16 mouse cellular contexts compared by ENCODE assay signal in genomic region chr4:136916359-136917164, GRCm38 (mm10). TPM values are rescaled to one million over a fixed set of nuclear protein-coding genes. Genes with fewer than 3 reads are reported as not detected.
DNase-seq lines count a peak whose midpoint lies in the region; ATAC-seq lines count a peak whose summit lies in the region.
"Had no signal": no experiment of that assay in that cellular context is flagged by ENCODE, and none has a peak within 500 bp of the region (broad histone marks: within the 10 kb centered on the region; RNA-seq: fewer than 3 reads in every experiment).

No protein-coding gene starts in this region.

- intact Hi-C loops in left cerebral cortex, postnatal 25 days (cut with DNase I): no loop called here

- no peak overlapping the region for H3K9ac ChIP-seq in hindbrain, embryonic 11.5 days (ENCODE audit: low read depth, low read length)
- H3K9ac ChIP-seq in hindbrain, embryonic 16.5 days (ENCODE audit: low read depth, low read length): no peak overlapping the region
- H3K9ac ChIP-seq: limb, embryonic 12.5 days had no signal

- H3K4me3 ChIP-seq in hindbrain, embryonic 11.5 days (ENCODE audit: low read depth, low read length): no peak overlapping the region
- H3K4me3 ChIP-seq in hindbrain, embryonic 10.5 days: no peak overlapping the region
- H3K4me3 ChIP-seq in hindbrain, embryonic 16.5 days (ENCODE audit: low read length): no peak overlapping the region
- H3K4me3 ChIP-seq: gastrocnemius, adult 2 months; limb, embryonic 12.5 days had no signal

- peaks cover 4% of the 10 kb centered on the region for H3K4me1 ChIP-seq in hindbrain, embryonic 11.5 days (replicated peaks; ENCODE audit: control insufficient read depth, insufficient read depth, low read length)
- peaks cover 39% of the 10 kb centered on the region for H3K4me1 ChIP-seq in hindbrain, embryonic 10.5 days (replicated peaks)
- H3K4me1 ChIP-seq in hindbrain, embryonic 16.5 days (ENCODE audit: control insufficient read depth, insufficient read depth, low read depth, low read length): peaks cover 16% of the 10 kb centered on the region

- H3K4me2 ChIP-seq in hindbrain, embryonic 11.5 days (replicated peaks; ENCODE audit: low read depth, low read length): no peak overlapping the region; the same call in 1 of the 2 replicates
- H3K4me2 ChIP-seq in hindbrain, embryonic 16.5 days (ENCODE audit: low read length): no peak overlapping the region
- H3K4me2 ChIP-seq: heart, embryonic 11.5 days; limb, embryonic 12.5 days had no signal

- ATAC-seq in hindbrain, embryonic 11.5 days (ENCODE audit: low FRiP score): no peak
- peak; percentile 44 for ATAC-seq in hindbrain, embryonic 16.5 days
- ATAC-seq in monocyte, adult 5-6 weeks (replicated peaks; ENCODE audit: insufficient number of reproducible peaks, low FRiP score, low TSS enrichment, poor library complexity, severe bottlenecking): no peak
- ATAC-seq: inflammation-experienced regulatory T-cells, adult 6 months had no signal

- peak overlapping the region; percentile 25; the same call in 1 of the 2 replicates for H3K27ac ChIP-seq in hindbrain, embryonic 11.5 days (ENCODE audit: low read depth, low read length)
- H3K27ac ChIP-seq in hindbrain, embryonic 10.5 days: no peak overlapping the region
- H3K27ac ChIP-seq in hindbrain, embryonic 16.5 days (ENCODE audit: low read depth, low read length): peak overlapping the region; percentile 51
- H3K27ac ChIP-seq: gastrocnemius, adult 2 months; limb, embryonic 12.5 days had no signal

- H3K27me3 ChIP-seq in hindbrain, embryonic 11.5 days (ENCODE audit: control insufficient read depth, insufficient read depth, low read length): 0 out of 2 replicates have a peak, but pooled peaks cover under 1% of the 10 kb centered on the region
- H3K27me3 ChIP-seq in hindbrain, embryonic 10.5 days (ENCODE audit: insufficient read depth, poor library complexity, severe bottlenecking): peaks cover 34% of the 10 kb centered on the region
- no peaks in the 10 kb centered on the region for H3K27me3 ChIP-seq in hindbrain, embryonic 16.5 days (replicated peaks; ENCODE audit: control insufficient read depth, insufficient read depth, low read length)

- H3K9me3 ChIP-seq in hindbrain, embryonic 11.5 days (ENCODE audit: control insufficient read depth, low read length): no peaks in the 10 kb centered on the region
- no peaks in the 10 kb centered on the region for H3K9me3 ChIP-seq in hindbrain, embryonic 10.5 days
- no peaks in the 10 kb centered on the region for H3K9me3 ChIP-seq in hindbrain, embryonic 16.5 days (ENCODE audit: control insufficient read depth, low read length)
- H3K9me3 ChIP-seq: limb, embryonic 12.5 days had no signal

- no peaks in the 10 kb centered on the region for H3K36me3 ChIP-seq in hindbrain, embryonic 11.5 days (ENCODE audit: control insufficient read depth, insufficient read depth, low read length)
- no peaks in the 10 kb centered on the region for H3K36me3 ChIP-seq in hindbrain, embryonic 10.5 days
- no peaks in the 10 kb centered on the region for H3K36me3 ChIP-seq in hindbrain, embryonic 16.5 days (ENCODE audit: control insufficient read depth, insufficient read depth, low read length)
- H3K36me3 ChIP-seq: limb, embryonic 12.5 days had no signal

- 59% methylated on average over 20 of the region's 20 CpGs for WGBS in hindbrain, embryonic 11.5 days
- 68% methylated on average over 20 of the region's 20 CpGs for WGBS in hindbrain, embryonic 10.5 days
- WGBS in hindbrain, embryonic 16.5 days: 42% methylated on average over 20 of the region's 20 CpGs

- no peak for DNase-seq in hindbrain, embryonic 11.5 days (ENCODE audit: low spot score)
- no peak for DNase-seq in hindbrain, embryonic 10.5 days (ENCODE audit: low spot score)
- DNase-seq in MN1 (ENCODE audit: low spot score): peak; percentile 60
- peak; percentile 88 to 90 for DNase-seq in cerebellum, postnatal 10 days
- DNase-seq in testis, postnatal 14 days (ENCODE audit: low spot score): no peak
- no peak for DNase-seq in left cerebral cortex, postnatal 25 days (ENCODE audit: low spot score in 2 of 2)
- DNase-seq: adrenal gland, postnatal 25 days; gastrocnemius, adult 2 months; layer of hippocampus, adult 9-11 months; lung, adult 2 months had no signal

RNA-seq across cellular contexts. Expression of gene C1qa, which starts 18.0 kb away (rescaled TPM):
- 14.3 and 15.2 TPM in 2 replicates for polyA plus RNA-seq in hindbrain, embryonic 11.5 days (2014; fragmentation: Nextera tagmentation; extraction: Ambion mirVana)
- polyA plus RNA-seq in hindbrain, embryonic 10.5 days (2016; fragmentation: Nextera tagmentation; extraction: Ambion mirVana): 4.8 and 10.8 TPM in 2 replicates
- polyA plus RNA-seq in hindbrain, embryonic 16.5 days (2015; fragmentation: Nextera tagmentation; extraction: Ambion mirVana): 34.0 and 36.8 TPM in 2 replicates
- 0.32 TPM in 1 of 3 replicates, not detected in the others for total RNA-seq in monocyte, adult 5-6 weeks (2017)
- 10 to 100 TPM; 51.2 to 54.2 TPM for total RNA-seq in left cerebral cortex, postnatal 25 days (2021)

RNA-seq across cellular contexts. Expression of gene C1qc, which starts 23.7 kb away (rescaled TPM):
- polyA plus RNA-seq in hindbrain, embryonic 11.5 days (2014; fragmentation: Nextera tagmentation; extraction: Ambion mirVana): 17.7 and 19.2 TPM in 2 replicates
- polyA plus RNA-seq in hindbrain, embryonic 10.5 days (2016; fragmentation: Nextera tagmentation; extraction: Ambion mirVana): 7.5 and 18.5 TPM in 2 replicates
- polyA plus RNA-seq in hindbrain, embryonic 16.5 days (2015; fragmentation: Nextera tagmentation; extraction: Ambion mirVana): 25.5 and 28.8 TPM in 2 replicates
- not detected in 3 replicates for total RNA-seq in monocyte, adult 5-6 weeks (2017)
- total RNA-seq in left cerebral cortex, postnatal 25 days (2021): 10 to 100 TPM; 38.3 to 44.1 TPM
- total RNA-seq: common myeloid progenitor, adult 5-6 weeks had no signal

RNA-seq across cellular contexts. Expression of gene C1qb, which starts 30.6 kb away (rescaled TPM):
- polyA plus RNA-seq in hindbrain, embryonic 11.5 days (2014; fragmentation: Nextera tagmentation; extraction: Ambion mirVana): 34.4 and 40.3 TPM in 2 replicates
- polyA plus RNA-seq in hindbrain, embryonic 10.5 days (2016; fragmentation: Nextera tagmentation; extraction: Ambion mirVana): 23.4 and 38.4 TPM in 2 replicates
- 49.8 and 53.9 TPM in 2 replicates for polyA plus RNA-seq in hindbrain, embryonic 16.5 days (2015; fragmentation: Nextera tagmentation; extraction: Ambion mirVana)
- 0.87 TPM in 1 of 3 replicates, not detected in the others for total RNA-seq in monocyte, adult 5-6 weeks (2017)
- total RNA-seq in left cerebral cortex, postnatal 25 days (2021): 10 to 100 TPM; 56.6 to 61.3 TPM

RNA-seq across cellular contexts. Expression of gene Epha8, which starts 40.1 kb away (rescaled TPM):
- 0.99 and 1.2 TPM in 2 replicates for polyA plus RNA-seq in hindbrain, embryonic 11.5 days (2014; fragmentation: Nextera tagmentation; extraction: Ambion mirVana)
- polyA plus RNA-seq in hindbrain, embryonic 10.5 days (2016; fragmentation: Nextera tagmentation; extraction: Ambion mirVana): 2.4 and 4.6 TPM in 2 replicates
- 8.8 and 14.0 TPM in 2 replicates for polyA plus RNA-seq in hindbrain, embryonic 16.5 days (2015; fragmentation: Nextera tagmentation; extraction: Ambion mirVana)
- not detected in 3 replicates for total RNA-seq in monocyte, adult 5-6 weeks (2017)
- 1 to 10 TPM; 3.9 to 6.5 TPM for total RNA-seq in left cerebral cortex, postnatal 25 days (2021)
- total RNA-seq: common myeloid progenitor, adult 5-6 weeks; gastrocnemius, adult 2 months had no signal
- polyA plus RNA-seq: heart, embryonic 11.5 days had no signal

Comparison
In these comparisons a context has a peak if more than half of its experiments do, and no peak if none do; other contexts are left out.
1. DNase-seq: peak in MN1 (single experiment) and cerebellum, postnatal 10 days (2 of 2); none in hindbrain, embryonic 11.5 days (single experiment), hindbrain, embryonic 10.5 days (single experiment), testis, postnatal 14 days (single experiment) and left cerebral cortex, postnatal 25 days (0 of 2).